Mouse (Mus musculus) cortical plate, adult 2 months (tissue): ENCODE measurements around the gene Stxbp4.

Experiments used
- CTCF ChIP-seq: fragments of 200-500 bp; IDR thresholded peaks from 2 replicates; pipeline ENCODE4 v1.5.1; 2011; ENCODE audit warnings: mild to moderate bottlenecking, control low read depth, low read length; ENCODE audit not compliant: insufficient read depth; ENCODE audit errors: extremely low read depth
- POLR2A ChIP-seq: fragments of 200-500 bp; IDR thresholded peaks from 2 replicates; pipeline ENCODE4 v1.6.1; 2011; ENCODE audit warnings: mild to moderate bottlenecking, low read length, control low read depth; ENCODE audit not compliant: insufficient read depth; ENCODE audit errors: extremely low read depth

GRCm38 (mm10) chr11:90556517-90556916 lies 81.4 kb downstream of the Stxbp4 start:
- TF ChIP-seq CTCF (no peak), POLR2A (no peak)
